Mouse (Mus musculus) limb, embryonic 10.5 days (tissue): ENCODE measurements around the gene Comtd1. TPM values are rescaled to one million over a fixed set of nuclear protein-coding genes. Genes with fewer than 3 reads are reported as not detected.

Experiments used
- DNase-seq: peaks from one replicate; pipeline ENCODE4 v3.0.0-alpha.2; 2017; ENCODE audit warnings: low spot score
- H3K27ac ChIP-seq: fragments of 300-500 bp; sonication (generic); 2 replicates; pipeline ENCODE4 v1.5.1; 2016; ENCODE audit warnings: mild to moderate bottlenecking
- H3K27me3 ChIP-seq: fragments of 300-500 bp; sonication (generic); 2 replicates; pipeline ENCODE4 v1.6.1; 2016; ENCODE audit warnings: low read depth, mild to moderate bottlenecking; ENCODE audit not compliant: poor library complexity, severe bottlenecking
- H3K36me3 ChIP-seq: fragments of 300-500 bp; sonication (generic); 2 replicates; pipeline ENCODE4 v1.6.1; 2016; ENCODE audit warnings: mild to moderate bottlenecking, moderate library complexity
- H3K4me1 ChIP-seq: fragments of 300-500 bp; sonication (generic); 2 replicates; pipeline ENCODE4 v1.6.1; 2016
- H3K4me3 ChIP-seq: fragments of 300-500 bp; sonication (generic); 2 replicates; pipeline ENCODE4 v1.5.1; 2016; ENCODE audit warnings: mild to moderate bottlenecking, moderate library complexity
- H3K9me3 ChIP-seq: fragments of 300-500 bp; sonication (generic); replicated peaks from 2 replicates; pipeline ENCODE4 v1.6.1; 2016; ENCODE audit warnings: mild to moderate bottlenecking
- WGBS: fragments of 180-500 bp; shearing (Covaris S2); methylation state at CpG from one replicate; pipeline ENCODE4 v1.1.7; 2016; 5-methylcytosine and 5-hydroxymethylcytosine counted together
- polyA plus RNA-seq: library from polyadenylated mRNA; unstranded; fragments of >200 nt; fragmentation: Nextera tagmentation; extraction: Ambion mirVana; gene quantifications from 2 replicates; pipeline ENCODE4 v1.2.1, GENCODE M21; 2016

The Comtd1 gene
- polyA plus RNA-seq, 1 experiment from 2014 or later, result 20.9 TPM

GRCm38 (mm10) chr14:21824938-21825337 is 23.8 kb downstream of the Comtd1 start, which contains the start of gene Vdac2:
TSS of gene Vdac2 (plus strand) at chr14:21825238.
- Histone ChIP-seq H3K4me3 (no peak within 1 kb of the TSS), H3K4me1 (peaks cover 7% of the 10 kb centered on the region; the same call in 1 of the 2 replicates), H3K36me3 (no peaks in the 10 kb centered on the region), H3K27ac (no peak within 1 kb of the TSS), H3K27me3 (no peaks in the 10 kb centered on the region), H3K9me3 (no peaks in the 10 kb centered on the region)
- 81% methylated on average over 2 of the region's 2 CpGs for WGBS
- DNase-seq, result no peak

- H3K36me3 ChIP-seq, result no peaks in the 10 kb centered on the region
Measured at GRCm38 (mm10) chr14:21823897-21824296, 24.9 kb downstream of the Comtd1 start.

GRCm38 (mm10) chr14:21822795-21823374 is 25.9 kb downstream of the Comtd1 start:
- H3K4me3 ChIP-seq, result no peak overlapping the region
- peaks cover 7% of the 10 kb centered on the region; the same call in 1 of the 2 replicates for H3K4me1 ChIP-seq
- no peaks in the 10 kb centered on the region for H3K27me3 ChIP-seq
- 77% methylated on average over 7 of the region's 7 CpGs for WGBS
- peak overlapping the region; percentile 37; the same call in 1 of the 2 replicates for H3K27ac ChIP-seq
- DNase-seq, result no peak
- no peaks in the 10 kb centered on the region for H3K9me3 ChIP-seq
- no peaks in the 10 kb centered on the region for H3K36me3 ChIP-seq

More at GRCm38 (mm10) chr14:21823897-21824296, 24.9 kb downstream of the Comtd1 start:
- H3K27ac ChIP-seq, result no peak overlapping the region
- 78% methylated on average over 7 of the region's 7 CpGs for WGBS
- H3K4me1 ChIP-seq, result peaks cover 7% of the 10 kb centered on the region; the same call in 1 of the 2 replicates
- H3K9me3 ChIP-seq, result no peaks in the 10 kb centered on the region
- no peak for DNase-seq
- no peak overlapping the region for H3K4me3 ChIP-seq
- no peaks in the 10 kb centered on the region for H3K27me3 ChIP-seq

GRCm38 (mm10) chr14:21822307-21822706 is 26.5 kb downstream of the Comtd1 start:
- H3K4me1 ChIP-seq, result peaks cover 7% of the 10 kb centered on the region; the same call in 1 of the 2 replicates
- H3K27ac ChIP-seq, result no peak overlapping the region
- no peaks in the 10 kb centered on the region for H3K9me3 ChIP-seq
- H3K27me3 ChIP-seq, result no peaks in the 10 kb centered on the region
- H3K36me3 ChIP-seq, result no peaks in the 10 kb centered on the region
- no peak overlapping the region for H3K4me3 ChIP-seq
- DNase-seq, result no peak
- WGBS, result 80% methylated on average over 7 of the region's 7 CpGs

GRCm38 (mm10) chr14:21820880-21821505 is 27.8 kb downstream of the Comtd1 start:
- Histone ChIP-seq H3K36me3 (no peaks in the 10 kb centered on the region), H3K9me3 (no peaks in the 10 kb centered on the region), H3K27ac (no peak overlapping the region), H3K4me3 (no peak overlapping the region), H3K27me3 (no peaks in the 10 kb centered on the region), H3K4me1 (peaks cover 13% of the 10 kb centered on the region; the same call in 1 of the 2 replicates)
- WGBS, result 91% methylated on average over 4 of the region's 4 CpGs
- DNase-seq, result no peak

GRCm38 (mm10) chr14:21817453-21817852 is 31.3 kb downstream of the Comtd1 start:
- H3K27ac ChIP-seq, result no peak overlapping the region
- 37% methylated on average over 4 of the region's 4 CpGs for WGBS
- no peaks in the 10 kb centered on the region for H3K9me3 ChIP-seq
- peaks cover 6% of the 10 kb centered on the region for H3K4me1 ChIP-seq
- H3K36me3 ChIP-seq, result no peaks in the 10 kb centered on the region
- no peak for DNase-seq
- no peaks in the 10 kb centered on the region for H3K27me3 ChIP-seq
- no peak overlapping the region for H3K4me3 ChIP-seq

GRCm38 (mm10) chr14:21816255-21816654 is 32.5 kb downstream of the Comtd1 start:
- H3K4me3 ChIP-seq, result no peak overlapping the region
- H3K36me3 ChIP-seq, result no peaks in the 10 kb centered on the region
- no peaks in the 10 kb centered on the region for H3K9me3 ChIP-seq
- 66% methylated on average over 3 of the region's 3 CpGs for WGBS
- no peaks in the 10 kb centered on the region for H3K27me3 ChIP-seq
- no peak overlapping the region for H3K27ac ChIP-seq
- H3K4me1 ChIP-seq, result peaks cover 6% of the 10 kb centered on the region
- DNase-seq, result no peak

GRCm38 (mm10) chr14:21814606-21815005 is 34.2 kb downstream of the Comtd1 start:
- H3K4me3 ChIP-seq, result no peak overlapping the region
- no peaks in the 10 kb centered on the region for H3K36me3 ChIP-seq
- no peak for DNase-seq
- WGBS, result 95% methylated on average over 4 of the region's 4 CpGs
- no peaks in the 10 kb centered on the region for H3K27me3 ChIP-seq
- H3K4me1 ChIP-seq, result peaks cover 6% of the 10 kb centered on the region
- H3K27ac ChIP-seq, result no peak overlapping the region
- no peaks in the 10 kb centered on the region for H3K9me3 ChIP-seq

GRCm38 (mm10) chr14:21813847-21814246 is 34.9 kb downstream of the Comtd1 start:
- Histone ChIP-seq H3K4me1 (peaks cover 6% of the 10 kb centered on the region), H3K27ac (no peak overlapping the region), H3K9me3 (no peaks in the 10 kb centered on the region), H3K36me3 (no peaks in the 10 kb centered on the region), H3K4me3 (no peak overlapping the region), H3K27me3 (no peaks in the 10 kb centered on the region)
- DNase-seq, result no peak
- 88% methylated on average over 3 of the region's 3 CpGs for WGBS

- DNase-seq, result no peak
- 88% methylated on average over 4 of the region's 4 CpGs for WGBS
- Histone ChIP-seq H3K9me3 (no peaks in the 10 kb centered on the region), H3K27ac (no peak overlapping the region), H3K4me1 (peaks cover 6% of the 10 kb centered on the region), H3K36me3 (no peaks in the 10 kb centered on the region), H3K4me3 (no peak overlapping the region), H3K27me3 (no peaks in the 10 kb centered on the region)
Measured at GRCm38 (mm10) chr14:21813216-21813615, 35.6 kb downstream of the Comtd1 start.

- no peak overlapping the region for H3K4me3 ChIP-seq
- WGBS, result 22% methylated on average over 14 of the region's 14 CpGs
Measured at GRCm38 (mm10) chr14:21812590-21813162, 36.1 kb downstream of the Comtd1 start.

GRCm38 (mm10) chr14:21811744-21812393 is 36.9 kb downstream of the Comtd1 start:
- H3K4me3 ChIP-seq, result no peak overlapping the region
- no peak for DNase-seq
- 87% methylated on average over 10 of the region's 10 CpGs for WGBS
- no peaks in the 10 kb centered on the region for H3K9me3 ChIP-seq
- H3K4me1 ChIP-seq, result peaks cover 6% of the 10 kb centered on the region
- H3K27ac ChIP-seq, result no peak overlapping the region
- no peaks in the 10 kb centered on the region for H3K36me3 ChIP-seq
- no peaks in the 10 kb centered on the region for H3K27me3 ChIP-seq

More at GRCm38 (mm10) chr14:21812590-21813162, 36.1 kb downstream of the Comtd1 start:
- H3K27ac ChIP-seq, result no peak overlapping the region
- peak; percentile 78 for DNase-seq
- peaks cover 6% of the 10 kb centered on the region for H3K4me1 ChIP-seq
- no peaks in the 10 kb centered on the region for H3K9me3 ChIP-seq
- no peaks in the 10 kb centered on the region for H3K36me3 ChIP-seq
- H3K27me3 ChIP-seq, result no peaks in the 10 kb centered on the region

- no peaks in the 10 kb centered on the region; the same call in 1 of the 2 replicates for H3K4me1 ChIP-seq
- H3K27me3 ChIP-seq, result no peaks in the 10 kb centered on the region
- no peaks in the 10 kb centered on the region for H3K36me3 ChIP-seq
- WGBS, result 94% methylated on average over 4 of the region's 4 CpGs
- no peak for DNase-seq
- H3K4me3 ChIP-seq, result no peak overlapping the region
- H3K9me3 ChIP-seq, result no peaks in the 10 kb centered on the region
- no peak overlapping the region for H3K27ac ChIP-seq
Measured at GRCm38 (mm10) chr14:21811301-21811700, 37.5 kb downstream of the Comtd1 start.
